Mouse (Mus musculus): ENCODE results near the gene Podxl2. TPM values are rescaled to one million over a fixed set of nuclear protein-coding genes. Genes with fewer than 3 reads are reported as not detected.

Podxl2 gene
- polyA plus RNA-seq, 1 experiment from 2014 or later: 50.4 TPM

GRCm38 (mm10) chr6:88793872-88794271 lies 81.0 kb downstream of the Podxl2 start:
- peaks cover 48% of the 10 kb centered on the region for H3K4me1 ChIP-seq
- no peaks in the 10 kb centered on the region for H3K9me3 ChIP-seq (replicated peaks)
- no peak overlapping the region for H3K4me3 ChIP-seq
- no peaks in the 10 kb centered on the region for H3K27me3 ChIP-seq (ENCODE audit: low read depth, poor library complexity, severe bottlenecking)
- DNase-seq (ENCODE audit: low spot score): no peak
- peak overlapping the region; percentile 14; the same call in 1 of the 2 replicates for H3K27ac ChIP-seq
- no peaks in the 10 kb centered on the region for H3K36me3 ChIP-seq
- WGBS: 84% methylated on average over 13 of the region's 13 CpGs

DNA sequence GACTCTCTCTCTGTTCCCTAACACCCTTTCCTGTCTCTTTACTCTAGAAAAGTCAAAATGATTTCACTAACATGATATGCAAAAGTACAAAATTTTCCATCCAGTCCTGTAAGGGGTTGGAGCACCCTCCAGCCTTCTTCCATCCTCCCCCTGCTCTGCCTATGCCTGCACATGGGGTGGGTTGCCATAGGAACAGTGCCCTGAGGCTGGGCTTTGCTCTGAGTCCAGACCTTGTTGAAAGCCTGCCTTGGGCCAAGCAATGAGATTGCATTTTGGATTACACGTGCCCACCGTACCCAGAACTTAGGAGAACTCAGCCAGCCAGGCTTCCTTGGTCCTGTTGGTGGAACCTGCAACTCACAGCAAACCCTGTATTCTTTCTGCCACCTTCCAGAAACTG lies 81.6 kb downstream of the Podxl2 start:
- H3K4me1 ChIP-seq: peaks cover 53% of the 10 kb centered on the region
- no peak overlapping the region for H3K27ac ChIP-seq
- no peaks in the 10 kb centered on the region for H3K27me3 ChIP-seq (ENCODE audit: low read depth, poor library complexity, severe bottlenecking)
- H3K9me3 ChIP-seq (replicated peaks): no peaks in the 10 kb centered on the region
- H3K4me3 ChIP-seq: no peak overlapping the region
- no peak for DNase-seq (ENCODE audit: low spot score)
- H3K36me3 ChIP-seq: no peaks in the 10 kb centered on the region
- 38% methylated on average over 2 of the region's 2 CpGs for WGBS

Other genes starting within 250 kb of the Podxl2 start
- gene Kbtbd12, start 237.1 kb downstream of the Podxl2 start, polyA plus RNA-seq (2016; fragmentation: Nextera tagmentation; extraction: Ambion mirVana): 0.21 TPM in 1 of 2 replicates, not detected in the other
- 1.6 and 3.3 TPM in 2 replicates for gene Mgll, start 150.6 kb downstream of the Podxl2 start, polyA plus RNA-seq (2016; fragmentation: Nextera tagmentation; extraction: Ambion mirVana)
- gene Abtb1, start 33.1 kb downstream of the Podxl2 start, polyA plus RNA-seq (2016; fragmentation: Nextera tagmentation; extraction: Ambion mirVana): 22.9 and 25.3 TPM in 2 replicates
- 281 and 283 TPM in 2 replicates for gene Mcm2, start 23.7 kb upstream of the Podxl2 start, polyA plus RNA-seq (2016; fragmentation: Nextera tagmentation; extraction: Ambion mirVana)
- gene Tpra1, start 27.2 kb upstream of the Podxl2 start, polyA plus RNA-seq (2016; fragmentation: Nextera tagmentation; extraction: Ambion mirVana): 48.7 and 60.3 TPM in 2 replicates

Data from limb, embryonic 10.5 days (tissue).